Mouse (Mus musculus) telencephalon, adult 2 months (tissue): Measurements from ENCODE around the gene Sgce.
"Not testable (repeated sequence)": the region's sequence is repeated elsewhere in the genome, so short reads cannot be mapped to it uniquely, and the experiment has no call there.

ENCODE experiments used
- DNase-seq: peaks from one replicate; pipeline ENCODE4 v3.0.0-alpha.2; 2011; ENCODE audit warnings: low read depth, low spot score

Gene Sgce

GRCm38 (mm10) chr6:4746696-4747439 is at the start of gene Sgce, which contains the start of gene Peg10:
Gene Sgce, minus strand, starts transcription at chr6:4747207.
Gene Peg10, plus strand, starts transcription at chr6:4747306.
- peak; percentile 38 for DNase-seq

- DNase-seq, result no peak
Observed at GRCm38 (mm10) chr6:4796281-4796680, 49.3 kb upstream of the Sgce start.

GRCm38 (mm10) chr6:4762252-4762651 is 15.2 kb upstream of the Sgce start:
- DNase-seq, result no peak

- DNase-seq, result not testable (repeated sequence)
Observed at GRCm38 (mm10) chr6:4761415-4762142, 14.6 kb upstream of the Sgce start.

GRCm38 (mm10) chr6:4754886-4755285 is 7.9 kb upstream of the Sgce start:
- DNase-seq, result no peak

GRCm38 (mm10) chr6:4754286-4754685 is 7.3 kb upstream of the Sgce start:
- no peak for DNase-seq

- no peak for DNase-seq
Observed at GRCm38 (mm10) chr6:4751355-4751754, 4.3 kb upstream of the Sgce start.

GRCm38 (mm10) chr6:4749091-4749490 is 2.1 kb upstream of the Sgce start:
- DNase-seq, result peak; percentile 87

- peak; percentile 10 for DNase-seq
Observed at GRCm38 (mm10) chr6:4748506-4748961, 1.5 kb upstream of the Sgce start.

- peak; percentile 68 for DNase-seq
Observed at GRCm38 (mm10) chr6:4747677-4748505, 884 bp upstream of the Sgce start.

GRCm38 (mm10) chr6:4746036-4746695 is 841 bp downstream of the Sgce start:
- DNase-seq, result no peak

GRCm38 (mm10) chr6:4740511-4740910 is 6.5 kb downstream of the Sgce start:
- DNase-seq, result no peak

GRCm38 (mm10) chr6:4739522-4740355 is 7.3 kb downstream of the Sgce start:
- no peak for DNase-seq

GRCm38 (mm10) chr6:4738717-4739116 is 8.3 kb downstream of the Sgce start:
- DNase-seq, result no peak

GRCm38 (mm10) chr6:4738034-4738629 is 8.9 kb downstream of the Sgce start:
- no peak for DNase-seq

GRCm38 (mm10) chr6:4736372-4736771 is 10.6 kb downstream of the Sgce start:
- DNase-seq, result no peak

GRCm38 (mm10) chr6:4733208-4733607 is 13.8 kb downstream of the Sgce start:
- DNase-seq, result no peak

GRCm38 (mm10) chr6:4731675-4732074 is 15.3 kb downstream of the Sgce start:
- DNase-seq, result no peak

GRCm38 (mm10) chr6:4728305-4728704 is 18.7 kb downstream of the Sgce start:
- no peak for DNase-seq
